Mouse (Mus musculus) hindbrain, postnatal 0 days (tissue): Measurements from ENCODE around the gene Tenm4. TPM values are rescaled to one million over a fixed set of nuclear protein-coding genes. Genes with fewer than 3 reads are reported as not detected.

ENCODE experiments used
- ATAC-seq: fragments of 200-750 bp; cut with Nextera tagmentation; 2 replicates; pipeline ENCODE4 v1.8.0; 2017; ENCODE audit warnings: mild to moderate bottlenecking, moderate TSS enrichment, moderate library complexity
- DNase-seq: peaks from one replicate; pipeline ENCODE4 v3.0.0-alpha.2; 2015; ENCODE audit warnings: low spot score
- H3K27ac ChIP-seq: fragments of 300-500 bp; sonication (generic); 2 replicates; pipeline ENCODE4 v1.5.1; 2014; ENCODE audit warnings: mild to moderate bottlenecking
- H3K27me3 ChIP-seq: fragments of 300-500 bp; sonication (generic); 2 replicates; pipeline ENCODE4 v1.6.1; 2014; ENCODE audit warnings: low read length, mixed read lengths; ENCODE audit not compliant: insufficient read depth
- H3K36me3 ChIP-seq: fragments of 300-500 bp; sonication (generic); 2 replicates; pipeline ENCODE4 v1.6.1; 2014; ENCODE audit warnings: low read length, mixed read lengths; ENCODE audit not compliant: insufficient read depth
- H3K4me1 ChIP-seq: fragments of 300-500 bp; sonication (generic); 2 replicates; pipeline ENCODE4 v1.6.1; 2014; ENCODE audit warnings: antibody characterized with exemption, low read length, mixed read lengths; ENCODE audit not compliant: insufficient read depth
- H3K4me2 ChIP-seq: fragments of 300-500 bp; sonication (generic); 2 replicates; pipeline ENCODE4 v1.6.1; 2014; ENCODE audit warnings: low read depth, mild to moderate bottlenecking, low read length, moderate library complexity, mixed read lengths
- H3K4me3 ChIP-seq: fragments of 300-500 bp; sonication (generic); 2 replicates; pipeline ENCODE4 v1.5.1; 2014; ENCODE audit warnings: low read length
- H3K9ac ChIP-seq: fragments of 300-500 bp; sonication (generic); replicated peaks from 2 replicates; pipeline ENCODE4 v1.6.1; 2014; ENCODE audit warnings: mild to moderate bottlenecking, low read length, moderate library complexity, mixed read lengths
- H3K9me3 ChIP-seq: fragments of 300-500 bp; sonication (generic); 2 replicates; pipeline ENCODE4 v1.6.1; 2016; ENCODE audit warnings: low read length, mixed read lengths
- CTCF ChIP-seq: IDR thresholded peaks from 2 replicates; pipeline ENCODE4 v1.5.1; 2016; ENCODE audit warnings: antibody characterized with exemption, control low read depth, low read depth
- WGBS: fragments of 180-500 bp; shearing (Covaris S2); extraction: QIAGEN DNeasy Blood & Tissue Kit; methylation state at CpG from one replicate; pipeline ENCODE4 v1.1.7; 2014; 5-methylcytosine and 5-hydroxymethylcytosine counted together
- polyA plus RNA-seq: library from polyadenylated mRNA; unstranded; fragments of >200 nt; fragmentation: Nextera tagmentation; extraction: Ambion mirVana; gene quantifications from 2 replicates; pipeline ENCODE4 v1.2.1, GENCODE M21; 2015
- total RNA-seq: library from RNA; depleted of rRNA; stranded (reverse); fragments of >200 nt; gene quantifications from 2 replicates; pipeline ENCODE4 v1.2.3, GENCODE M21; 2014

The Tenm4 gene
- total and polyA plus RNA-seq, 2 experiments from 2014 or later = 24.1 to 49.7 TPM

DNA sequence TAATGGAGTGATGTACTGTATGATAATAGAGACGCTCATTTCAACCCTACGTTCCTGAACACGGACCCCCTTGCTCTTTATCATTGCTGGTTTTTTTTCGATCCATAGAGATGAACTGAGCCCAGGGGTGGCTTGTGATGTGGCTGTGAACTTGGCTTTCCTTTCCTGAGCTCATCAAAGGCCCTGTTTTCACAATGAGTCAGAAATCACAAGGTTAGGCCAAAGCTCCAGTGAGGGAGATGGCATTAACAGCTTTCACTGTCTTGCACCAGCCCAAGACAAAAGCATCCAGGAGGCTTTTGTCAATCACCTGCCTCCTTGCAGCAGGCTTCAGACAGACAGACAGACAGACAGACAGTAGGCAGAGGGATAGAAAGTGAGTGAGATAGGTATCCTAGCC lies 219.8 kb downstream of the Tenm4 start:
- DNase-seq (no peak), ATAC-seq (no peak)
- TF ChIP-seq CTCF = no peak
- H3K4me3 ChIP-seq = no peak overlapping the region
- no peaks in the 10 kb centered on the region for H3K36me3 ChIP-seq
- no peak overlapping the region for H3K4me2 ChIP-seq
- H3K9ac ChIP-seq = no peak overlapping the region
- 75% methylated on average over 4 of the region's 4 CpGs for WGBS
- no peaks in the 10 kb centered on the region for H3K4me1 ChIP-seq
- no peaks in the 10 kb centered on the region for H3K27me3 ChIP-seq
- no peak overlapping the region for H3K27ac ChIP-seq
- H3K9me3 ChIP-seq = no peaks in the 10 kb centered on the region

GRCm38 (mm10) chr7:96391797-96392472 lies 220.9 kb downstream of the Tenm4 start:
- Histone ChIP-seq H3K4me2 (no peak overlapping the region), H3K36me3 (no peaks in the 10 kb centered on the region), H3K9ac (no peak overlapping the region), H3K4me1 (no peaks in the 10 kb centered on the region), H3K9me3 (no peaks in the 10 kb centered on the region), H3K27me3 (no peaks in the 10 kb centered on the region), H3K4me3 (no peak overlapping the region), H3K27ac (no peak overlapping the region)
- 0 out of 2 replicates have a peak, but pooled peaks have one; percentile 50 for ATAC-seq
- 68% methylated on average over 6 of the region's 6 CpGs for WGBS
- TF ChIP-seq CTCF = no peak
- DNase-seq = no peak

GRCm38 (mm10) chr7:96392600-96392999 lies 221.6 kb downstream of the Tenm4 start:
- Histone ChIP-seq H3K9ac (no peak overlapping the region), H3K4me2 (no peak overlapping the region), H3K4me3 (no peak overlapping the region), H3K9me3 (no peaks in the 10 kb centered on the region), H3K27me3 (no peaks in the 10 kb centered on the region), H3K36me3 (no peaks in the 10 kb centered on the region), H3K27ac (no peak overlapping the region), H3K4me1 (no peaks in the 10 kb centered on the region)
- ATAC-seq (no peak), DNase-seq (no peak)
- 81% methylated on average over 2 of the region's 2 CpGs for WGBS
- no peak for TF ChIP-seq CTCF

GRCm38 (mm10) chr7:96397940-96398339 lies 226.9 kb downstream of the Tenm4 start:
- Histone ChIP-seq H3K9me3 (no peaks in the 10 kb centered on the region), H3K4me3 (no peak overlapping the region), H3K4me2 (no peak overlapping the region), H3K4me1 (peaks cover 4% of the 10 kb centered on the region), H3K9ac (no peak overlapping the region), H3K36me3 (no peaks in the 10 kb centered on the region), H3K27ac (no peak overlapping the region), H3K27me3 (no peaks in the 10 kb centered on the region)
- WGBS = 28% methylated on average over 1 of the region's 1 CpGs
- ATAC-seq (peak; percentile 75), DNase-seq (peak; percentile 80)
- no peak for TF ChIP-seq CTCF

DNA sequence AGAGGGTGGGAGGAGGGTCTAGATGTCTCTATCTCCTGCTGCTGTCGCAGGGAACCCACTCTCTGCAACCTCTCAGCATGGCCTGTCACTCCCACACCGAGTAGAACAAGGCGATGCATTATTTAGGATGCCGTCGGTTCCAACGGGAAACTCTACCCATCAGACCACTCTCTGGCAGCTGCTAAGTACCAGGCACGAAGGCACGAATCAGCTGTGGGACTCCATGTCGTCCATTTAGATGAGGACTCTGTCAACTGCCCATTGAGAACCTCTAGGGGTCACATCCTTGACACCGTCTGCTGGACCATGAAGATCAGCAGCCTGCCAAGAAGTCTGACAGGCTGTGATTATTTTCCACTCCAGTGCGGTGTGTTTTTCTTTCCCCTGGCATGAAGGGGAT lies 229.4 kb downstream of the Tenm4 start:
- DNase-seq (peak; percentile 82), ATAC-seq (peak; percentile 93)
- H3K4me3 ChIP-seq = no peak overlapping the region
- H3K36me3 ChIP-seq = no peaks in the 10 kb centered on the region
- no peak overlapping the region for H3K4me2 ChIP-seq
- no peak overlapping the region for H3K9ac ChIP-seq
- H3K9me3 ChIP-seq = no peaks in the 10 kb centered on the region
- 13% methylated on average over 11 of the region's 11 CpGs for WGBS
- no peak overlapping the region for H3K27ac ChIP-seq
- 0 out of 2 replicates have a peak, but pooled peaks have one; percentile 21 for TF ChIP-seq CTCF
- peaks cover 4% of the 10 kb centered on the region for H3K4me1 ChIP-seq
- H3K27me3 ChIP-seq = no peaks in the 10 kb centered on the region

- H3K36me3 ChIP-seq = no peaks in the 10 kb centered on the region
- H3K27ac ChIP-seq = no peak overlapping the region
- no peaks in the 10 kb centered on the region for H3K27me3 ChIP-seq
- no peaks in the 10 kb centered on the region for H3K4me1 ChIP-seq
- no peaks in the 10 kb centered on the region for H3K9me3 ChIP-seq
- H3K4me2 ChIP-seq = no peak overlapping the region
- no peak for TF ChIP-seq CTCF
- no peak for DNase-seq
- H3K9ac ChIP-seq = no peak overlapping the region
- WGBS = 71% methylated on average over 8 of the region's 8 CpGs
- no peak overlapping the region for H3K4me3 ChIP-seq
- ATAC-seq = no peak
These were observed 235.7 kb downstream of the Tenm4 start for GRCm38 (mm10) chr7:96406630-96407214.

DNA sequence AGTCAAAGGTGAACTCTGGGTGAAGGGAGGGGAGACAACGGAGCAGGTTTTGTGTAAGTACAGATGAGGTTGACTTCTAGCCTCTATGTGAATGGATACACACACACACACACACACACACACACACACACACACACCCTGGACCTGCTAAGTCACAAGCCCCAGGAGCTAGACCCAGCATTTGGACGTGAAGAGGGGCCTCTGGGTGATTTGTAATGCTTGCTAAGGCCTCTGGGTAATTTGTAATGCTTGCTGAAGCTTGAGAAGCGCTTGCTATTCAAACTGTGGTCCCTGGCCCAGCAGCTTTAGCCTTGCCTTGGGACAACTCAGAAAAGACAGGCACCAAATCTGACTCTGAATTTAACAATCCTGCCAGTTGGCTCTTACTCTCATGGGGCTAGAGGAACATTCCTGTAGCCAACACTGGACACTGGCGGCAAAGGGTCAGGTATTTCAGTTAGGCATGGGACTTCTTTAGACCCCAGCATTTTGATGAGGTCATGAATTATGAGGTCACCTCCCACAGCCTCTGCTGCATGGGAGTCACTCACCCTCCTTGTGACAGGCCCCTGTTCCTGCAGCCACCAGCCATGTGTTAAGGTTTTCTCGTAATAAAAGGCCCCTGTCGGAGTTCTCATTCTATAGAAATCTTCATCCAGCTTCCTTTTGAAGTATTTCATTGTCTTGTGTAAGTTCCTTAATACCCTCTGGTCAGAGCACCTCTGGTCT lies 237.3 kb downstream of the Tenm4 start:
- Histone ChIP-seq H3K4me1 (no peaks in the 10 kb centered on the region), H3K9me3 (no peaks in the 10 kb centered on the region), H3K4me2 (no peak overlapping the region), H3K27ac (no peak overlapping the region), H3K27me3 (no peaks in the 10 kb centered on the region), H3K36me3 (no peaks in the 10 kb centered on the region), H3K4me3 (no peak overlapping the region), H3K9ac (no peak overlapping the region)
- ATAC-seq (0 out of 2 replicates have a peak, but pooled peaks have one; percentile 21), DNase-seq (no peak)
- 67% methylated on average over 6 of the region's 6 CpGs for WGBS
- no peak for TF ChIP-seq CTCF
